Mouse (Mus musculus): ENCODE results near the gene Amer3. TPM values are rescaled to one million over a fixed set of nuclear protein-coding genes. Genes with fewer than 3 reads are reported as not detected.
"Not testable (repeated sequence)": the region's sequence is repeated elsewhere in the genome, so short reads cannot be mapped to it uniquely, and the experiment has no call there.

Gene Amer3
- 24.6 and 28.8 TPM in 2 replicates for polyA plus RNA-seq (2015; fragmentation: Nextera tagmentation; extraction: Ambion mirVana)

DNA sequence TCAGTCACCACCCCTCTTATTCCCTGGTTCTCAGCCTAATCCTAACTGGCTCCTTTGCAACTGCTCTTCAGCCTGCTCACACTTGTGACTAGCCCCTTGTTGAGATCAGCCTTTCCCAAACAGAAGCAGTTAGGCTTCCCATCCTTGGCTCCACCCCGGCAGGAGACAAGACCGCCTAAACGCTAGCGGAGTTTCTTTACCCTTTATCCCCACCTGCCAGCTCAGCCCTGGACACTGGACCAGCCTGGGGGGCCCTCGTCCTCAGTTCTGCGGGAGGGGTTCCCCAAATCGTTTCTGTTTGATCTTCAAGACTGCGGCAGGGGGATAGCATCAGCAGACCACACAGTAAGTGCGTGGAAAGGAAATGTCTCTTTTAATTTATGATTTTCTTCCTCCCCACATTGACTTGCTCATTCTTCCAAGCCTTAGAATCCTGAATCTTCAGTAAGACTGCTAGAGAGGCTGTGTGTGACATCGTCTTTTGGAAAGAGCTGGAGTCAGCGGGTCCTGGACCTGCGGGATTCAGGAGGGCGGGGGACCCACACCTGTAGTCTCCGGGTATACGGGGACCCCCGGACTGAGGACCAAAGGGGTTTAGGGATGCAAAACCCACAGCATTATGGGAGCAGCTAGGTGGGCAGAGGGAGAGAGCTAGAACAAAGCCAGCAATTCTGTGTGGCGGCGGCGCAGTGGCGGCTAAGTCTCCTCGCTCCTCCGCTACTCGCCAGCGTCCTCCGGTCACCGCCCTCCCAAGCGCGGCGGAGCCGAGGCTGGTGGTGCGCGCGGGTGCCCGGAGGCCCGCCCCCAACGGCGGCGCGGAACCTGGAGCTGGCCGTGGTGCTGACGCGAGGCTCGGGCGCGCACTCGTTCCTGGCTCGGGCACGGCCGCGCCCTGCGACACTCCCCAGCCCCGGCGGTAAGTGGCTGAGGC is at the start of gene Amer3:
TSS of gene Amer3 (plus strand) at position 807 of the 931 bp plus-strand sequence.
- Histone ChIP-seq H3K4me2 (peak within 1 kb of the TSS; percentile 82), H3K9ac (replicated peaks) (peak within 1 kb of the TSS; percentile 80), H3K27me3 (replicated peaks) (peaks cover 7% of the 10 kb centered on the region; the same call in 1 of the 2 replicates), H3K4me1 (peaks cover 40% of the 10 kb centered on the region), H3K27ac (replicated peaks) (peak within 1 kb of the TSS; percentile 91), H3K4me3 (replicated peaks) (peak within 1 kb of the TSS; percentile 64), H3K36me3 (no peaks in the 10 kb centered on the region), H3K9me3 (replicated peaks) (no peaks in the 10 kb centered on the region)
- ATAC-seq (ENCODE audit: low FRiP score): peak; percentile 94
- under 1% methylated on average over 53 of the region's 53 CpGs for WGBS

DNA sequence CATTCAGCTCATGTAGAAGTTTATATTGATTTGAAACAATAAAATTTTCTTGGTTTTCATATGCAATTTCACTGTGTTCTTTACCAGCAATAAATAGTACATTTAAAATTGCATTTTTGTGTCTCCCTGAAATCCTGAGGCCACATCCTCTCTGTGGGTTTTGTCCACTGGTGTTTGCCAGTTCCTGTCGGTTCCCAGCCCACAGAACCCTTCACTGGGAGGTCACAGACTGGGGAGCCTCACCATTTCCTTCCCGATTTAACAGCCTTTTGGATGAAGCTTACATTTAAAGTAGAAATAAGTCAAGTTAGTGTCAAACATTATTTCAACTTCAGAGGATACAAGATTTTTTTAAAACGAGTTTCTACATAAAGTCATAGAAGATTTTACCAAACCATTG is 44.9 kb upstream of the Amer3 start:
- not testable (repeated sequence) for H3K9me3 ChIP-seq (replicated peaks); ATAC-seq (ENCODE audit: low FRiP score); H3K4me2 ChIP-seq; H3K36me3 ChIP-seq; H3K4me3 ChIP-seq (replicated peaks); H3K9ac ChIP-seq (replicated peaks); H3K27ac ChIP-seq (replicated peaks)
- peaks cover 40% of the 10 kb centered on the region for H3K27me3 ChIP-seq (replicated peaks)
- peaks cover 20% of the 10 kb centered on the region for H3K4me1 ChIP-seq
- 56% methylated on average over 3 of the region's 3 CpGs for WGBS

DNA sequence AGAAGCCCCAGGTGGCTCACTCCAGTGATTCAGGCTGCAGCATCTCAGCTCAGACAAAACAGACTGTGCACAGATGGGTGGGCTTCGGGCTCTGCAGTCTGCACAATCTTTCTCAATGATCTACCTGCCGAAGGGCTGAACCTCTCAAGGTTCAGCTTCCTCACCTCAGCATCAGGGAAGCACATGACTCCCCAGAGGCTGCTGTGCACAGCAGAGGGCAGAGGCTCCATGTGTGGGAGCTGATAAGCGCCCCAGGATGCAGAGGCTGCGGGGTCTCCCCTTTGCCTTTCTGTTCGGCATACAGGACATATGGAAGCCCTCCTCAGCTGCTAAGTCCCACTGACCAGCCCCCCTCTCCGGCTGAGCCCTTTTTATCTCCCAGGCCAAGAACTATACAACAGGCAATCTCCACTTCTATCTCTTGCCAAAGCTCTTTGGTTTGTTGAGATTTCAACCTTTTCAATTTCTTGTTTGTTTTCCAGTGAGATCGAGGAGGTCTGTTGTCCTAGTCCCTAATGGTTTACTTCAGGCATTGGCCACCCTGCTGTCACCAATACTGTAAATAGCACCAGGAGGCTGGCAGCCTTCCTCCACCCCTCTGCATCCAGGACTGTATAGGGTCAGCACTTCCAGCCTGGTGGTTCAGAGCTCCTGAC is 44.3 kb upstream of the Amer3 start, which contains the start of gene Cfc1:
TSS of gene Cfc1 (plus strand) at position 606 of the 656 bp plus-strand sequence.
- not testable (repeated sequence) for H3K36me3 ChIP-seq; H3K9me3 ChIP-seq (replicated peaks); H3K27ac ChIP-seq (replicated peaks); ATAC-seq (ENCODE audit: low FRiP score); H3K9ac ChIP-seq (replicated peaks)
- peaks cover 20% of the 10 kb centered on the region for H3K4me1 ChIP-seq
- H3K4me3 ChIP-seq (replicated peaks): peak within 1 kb of the TSS; percentile 32
- WGBS: 39% methylated on average over 7 of the region's 7 CpGs
- peak within 1 kb of the TSS; percentile 64 for H3K4me2 ChIP-seq
- peaks cover 40% of the 10 kb centered on the region for H3K27me3 ChIP-seq (replicated peaks)

DNA sequence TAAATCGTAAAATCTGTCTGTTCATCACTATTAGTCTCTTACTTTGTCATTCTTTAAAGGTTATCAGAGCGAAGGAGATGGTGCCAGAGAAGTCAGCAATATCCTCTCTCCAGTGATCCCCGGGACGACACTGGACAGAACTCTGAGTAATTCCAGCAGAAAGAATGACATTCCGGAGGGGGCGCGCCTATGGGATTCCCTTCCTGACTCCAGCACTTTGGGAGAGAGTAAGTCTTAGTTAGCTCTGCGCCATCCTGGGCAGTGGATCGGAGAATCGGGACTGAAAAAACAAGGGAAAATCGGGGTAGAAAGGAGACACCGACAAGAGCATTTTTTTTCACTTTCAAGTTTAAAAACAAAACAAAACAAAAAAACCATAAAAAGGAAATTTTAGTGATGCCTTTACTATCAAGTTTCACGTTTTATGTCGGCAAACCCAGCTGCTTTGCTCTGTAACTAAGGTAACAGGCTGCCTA is 43.1 kb upstream of the Amer3 start:
- Histone ChIP-seq H3K36me3 (no peaks in the 10 kb centered on the region), H3K27ac (replicated peaks) (no peak overlapping the region), H3K4me2 (peak overlapping the region; percentile 64), H3K4me1 (peaks cover 20% of the 10 kb centered on the region), H3K9ac (replicated peaks) (no peak overlapping the region), H3K27me3 (replicated peaks) (peaks cover 40% of the 10 kb centered on the region), H3K9me3 (replicated peaks) (no peaks in the 10 kb centered on the region), H3K4me3 (replicated peaks) (peak overlapping the region; percentile 32)
- ATAC-seq (ENCODE audit: low FRiP score): no peak; the same call in 1 of the 2 replicates
- WGBS: under 1% methylated on average over 14 of the region's 14 CpGs

DNA sequence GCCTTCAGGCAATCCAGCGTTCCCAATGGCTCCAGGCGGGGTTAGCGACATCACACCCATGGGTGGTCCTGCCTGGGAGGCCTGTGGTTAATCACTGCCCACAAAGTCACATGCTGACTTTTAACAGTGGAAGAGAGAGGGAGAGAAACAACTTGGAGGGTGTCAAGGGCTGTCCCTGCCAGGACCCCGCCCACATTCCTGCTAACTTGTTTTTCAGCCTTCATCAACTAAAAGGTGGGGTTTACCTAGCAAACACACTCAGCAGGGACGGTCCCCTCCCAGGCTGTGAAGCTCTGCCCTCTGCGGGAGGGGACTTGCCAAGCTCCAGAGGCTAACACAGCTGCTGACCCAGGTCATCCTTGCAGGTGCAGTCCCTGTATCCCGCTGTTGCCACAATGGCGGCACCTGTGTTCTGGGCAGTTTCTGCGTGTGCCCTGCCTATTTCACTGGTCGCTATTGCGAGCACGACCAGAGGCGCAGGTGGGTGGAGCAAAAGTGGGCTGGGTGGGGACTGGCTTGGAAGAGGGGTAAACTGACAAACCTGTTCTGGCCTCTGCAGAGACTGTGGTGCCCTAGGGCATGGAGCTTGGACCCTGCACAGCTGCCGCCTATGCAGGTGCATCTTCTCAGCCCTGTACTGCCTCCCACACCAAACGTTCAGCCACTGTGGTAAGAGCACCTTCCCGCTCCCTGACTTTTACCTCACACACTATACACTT is 42.5 kb upstream of the Amer3 start:
- Histone ChIP-seq H3K4me1 (peaks cover 20% of the 10 kb centered on the region), H3K9me3 (replicated peaks) (no peaks in the 10 kb centered on the region), H3K4me2 (peak overlapping the region; percentile 64), H3K4me3 (replicated peaks) (peak overlapping the region; percentile 32), H3K27ac (replicated peaks) (no peak overlapping the region), H3K36me3 (no peaks in the 10 kb centered on the region), H3K9ac (replicated peaks) (no peak overlapping the region), H3K27me3 (replicated peaks) (peaks cover 40% of the 10 kb centered on the region)
- peak; percentile 53 for ATAC-seq (ENCODE audit: low FRiP score)
- WGBS: 4% methylated on average over 16 of the region's 16 CpGs

DNA sequence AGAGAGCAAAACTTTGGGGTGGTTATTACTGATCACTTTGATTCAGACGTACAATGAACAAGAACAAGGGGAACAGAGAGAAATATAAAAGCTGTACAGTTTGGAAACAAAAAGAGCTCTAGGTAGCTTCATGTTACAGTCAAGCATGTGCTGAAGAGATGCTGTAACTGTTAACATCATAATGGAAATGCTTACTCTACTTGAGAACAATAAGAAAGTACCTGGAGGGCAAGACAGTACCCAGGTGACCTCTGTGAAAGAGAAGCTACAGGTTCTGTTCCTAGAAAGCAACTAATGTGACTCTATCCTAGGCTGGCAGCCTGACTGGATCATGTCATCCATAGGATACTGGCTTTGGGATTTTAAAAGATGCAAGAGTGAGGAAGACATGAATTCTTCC is 32.4 kb upstream of the Amer3 start:
- H3K4me2 ChIP-seq: no peak overlapping the region
- no peaks in the 10 kb centered on the region for H3K36me3 ChIP-seq
- WGBS: 80% methylated on average over 1 of the region's 1 CpGs
- H3K27ac ChIP-seq (replicated peaks): no peak overlapping the region
- 0 out of 2 replicates have a peak, but pooled peaks cover 3% of the 10 kb centered on the region for H3K9me3 ChIP-seq (replicated peaks)
- H3K4me3 ChIP-seq (replicated peaks): no peak overlapping the region
- H3K9ac ChIP-seq (replicated peaks): no peak overlapping the region
- H3K4me1 ChIP-seq: no peaks in the 10 kb centered on the region
- no peaks in the 10 kb centered on the region for H3K27me3 ChIP-seq (replicated peaks)
- no peak for ATAC-seq (ENCODE audit: low FRiP score)

DNA sequence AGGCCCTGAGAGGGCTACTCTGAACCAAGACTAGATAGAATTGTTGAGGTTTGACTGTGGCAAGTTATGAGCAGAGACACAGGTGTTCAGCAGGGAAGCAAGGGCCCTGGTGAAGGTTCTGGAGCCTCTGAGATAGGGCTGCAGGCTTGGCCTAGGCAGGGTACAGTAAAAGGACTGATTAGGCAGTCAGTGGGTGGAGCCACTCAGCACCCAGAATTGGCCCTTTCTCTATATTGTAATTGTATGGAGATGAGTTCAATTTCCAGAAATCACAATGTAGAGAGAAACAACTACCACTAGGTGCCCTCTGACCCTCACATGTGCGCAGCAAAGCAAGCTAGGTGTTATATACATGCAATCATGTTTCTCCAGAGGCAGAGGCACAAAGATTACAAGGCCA is 25.8 kb upstream of the Amer3 start:
- Histone ChIP-seq H3K4me1 (no peaks in the 10 kb centered on the region), H3K4me3 (replicated peaks) (no peak overlapping the region), H3K27ac (replicated peaks) (no peak overlapping the region), H3K27me3 (replicated peaks) (no peaks in the 10 kb centered on the region), H3K9me3 (replicated peaks) (0 out of 2 replicates have a peak, but pooled peaks cover 3% of the 10 kb centered on the region), H3K36me3 (no peaks in the 10 kb centered on the region), H3K4me2 (no peak overlapping the region), H3K9ac (replicated peaks) (no peak overlapping the region)
- no peak for ATAC-seq (ENCODE audit: low FRiP score)
- 86% methylated on average over 1 of the region's 1 CpGs for WGBS

DNA sequence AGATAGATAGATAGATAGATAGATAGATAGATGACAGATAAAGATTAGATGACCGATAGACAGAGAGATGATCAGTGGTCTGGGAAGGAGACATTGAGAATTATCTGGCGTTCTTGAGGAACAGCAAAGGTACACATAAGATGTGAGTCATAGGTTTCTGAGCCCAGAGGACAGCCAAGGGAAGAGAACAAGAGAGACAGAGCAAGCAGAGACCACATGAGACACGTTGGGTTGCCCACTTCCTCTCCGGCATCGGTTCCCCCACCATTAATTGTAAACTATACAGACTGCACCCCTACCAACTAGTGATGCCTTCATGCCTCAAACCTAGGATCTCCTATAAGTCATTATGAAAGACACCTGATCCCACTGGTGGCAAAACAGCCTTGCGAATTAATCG is 25.2 kb upstream of the Amer3 start:
- Histone ChIP-seq H3K4me3 (replicated peaks) (no peak overlapping the region), H3K4me2 (no peak overlapping the region), H3K27ac (replicated peaks) (no peak overlapping the region), H3K27me3 (replicated peaks) (no peaks in the 10 kb centered on the region), H3K4me1 (no peaks in the 10 kb centered on the region), H3K36me3 (no peaks in the 10 kb centered on the region), H3K9ac (replicated peaks) (no peak overlapping the region), H3K9me3 (replicated peaks) (0 out of 2 replicates have a peak, but pooled peaks cover 3% of the 10 kb centered on the region)
- 90% methylated on average over 7 of the region's 7 CpGs for WGBS
- no peak for ATAC-seq (ENCODE audit: low FRiP score)

DNA sequence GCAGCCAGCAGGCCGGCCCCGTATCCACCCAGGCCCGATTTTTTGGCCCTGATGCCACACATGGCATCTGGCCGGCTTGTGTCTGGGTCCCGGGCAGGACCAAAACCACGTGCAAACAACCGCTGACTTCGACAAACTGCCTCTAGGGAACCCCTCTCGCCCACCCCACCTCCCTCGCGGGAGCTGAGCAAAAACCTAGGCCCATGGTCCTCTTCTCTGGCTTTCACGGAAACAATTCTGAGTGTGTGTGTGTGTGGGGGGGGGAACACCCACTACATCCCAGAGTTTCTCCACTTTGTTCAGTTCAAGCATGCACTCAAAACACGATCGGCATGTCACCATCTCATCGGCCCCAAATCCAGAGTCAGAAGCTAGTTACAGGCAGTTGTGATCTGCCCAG is 18.6 kb upstream of the Amer3 start, which contains the start of gene Prss40:
TSS of gene Prss40 (minus strand) at position 101 of the 400 bp plus-strand sequence.
- Histone ChIP-seq H3K9ac (replicated peaks) (no peak within 1 kb of the TSS), H3K9me3 (replicated peaks) (no peaks in the 10 kb centered on the region), H3K4me3 (replicated peaks) (no peak within 1 kb of the TSS), H3K27me3 (replicated peaks) (no peaks in the 10 kb centered on the region), H3K4me2 (no peak within 1 kb of the TSS), H3K36me3 (no peaks in the 10 kb centered on the region), H3K27ac (replicated peaks) (no peak within 1 kb of the TSS), H3K4me1 (no peaks in the 10 kb centered on the region)
- 89% methylated on average over 15 of the region's 15 CpGs for WGBS
- no peak for ATAC-seq (ENCODE audit: low FRiP score)

DNA sequence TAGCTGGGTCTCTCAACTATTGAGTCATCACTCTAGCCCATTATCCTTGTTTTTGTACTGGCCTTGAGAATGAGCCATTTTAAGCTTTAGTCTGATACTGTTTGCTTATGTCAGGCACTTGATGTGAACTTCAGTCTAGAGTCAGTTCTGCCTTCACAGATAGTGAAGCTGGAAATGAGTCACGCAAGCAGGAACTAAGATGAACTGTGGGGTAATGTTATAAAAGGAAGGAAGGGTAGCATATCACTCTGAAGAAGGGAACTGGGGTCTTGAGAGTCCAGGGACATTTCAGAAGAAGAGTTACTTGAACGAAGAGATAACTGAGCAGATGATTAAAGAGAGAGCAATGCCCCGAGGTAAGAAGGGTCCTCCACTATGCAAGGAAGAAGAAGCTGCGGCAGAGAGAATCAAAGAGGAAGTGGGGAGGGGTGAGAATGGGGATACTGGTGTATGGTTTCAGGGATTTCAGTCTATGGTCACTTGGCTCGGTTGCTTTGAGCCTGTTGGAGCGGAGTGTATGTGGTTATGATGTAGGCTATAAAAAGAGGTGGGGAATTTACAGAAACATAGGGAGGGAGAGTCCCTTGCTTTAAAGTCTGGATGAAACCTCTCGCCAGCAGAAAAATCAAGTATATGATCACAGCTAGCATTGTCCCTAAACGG is 14.9 kb upstream of the Amer3 start:
- WGBS: 83% methylated on average over 8 of the region's 8 CpGs
- H3K4me1 ChIP-seq: no peaks in the 10 kb centered on the region
- H3K36me3 ChIP-seq: no peaks in the 10 kb centered on the region
- H3K4me3 ChIP-seq (replicated peaks): no peak overlapping the region
- H3K9ac ChIP-seq (replicated peaks): no peak overlapping the region
- no peak overlapping the region for H3K4me2 ChIP-seq
- no peak for ATAC-seq (ENCODE audit: low FRiP score)
- H3K9me3 ChIP-seq (replicated peaks): no peaks in the 10 kb centered on the region
- H3K27me3 ChIP-seq (replicated peaks): no peaks in the 10 kb centered on the region
- H3K27ac ChIP-seq (replicated peaks): no peak overlapping the region

DNA sequence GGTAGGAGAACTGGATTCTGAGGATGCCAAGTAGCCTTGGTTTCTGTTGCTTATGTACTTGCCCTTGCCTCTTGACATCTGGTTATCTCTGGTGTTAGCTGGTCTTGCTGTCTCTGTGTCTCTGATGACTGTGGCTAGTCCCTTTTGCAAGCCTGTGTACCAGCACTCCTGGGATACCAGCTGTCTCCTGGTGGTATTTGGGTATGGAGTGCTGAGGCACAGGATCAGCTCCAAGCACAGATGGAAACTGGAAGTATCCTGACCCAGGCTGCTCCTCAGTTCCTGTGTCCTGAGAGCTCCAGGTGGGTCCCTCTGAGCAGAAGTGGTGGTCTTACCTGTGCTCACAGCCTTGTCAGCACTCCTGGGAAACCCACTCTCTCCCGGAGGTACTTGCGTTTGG is 11.3 kb upstream of the Amer3 start:
- Histone ChIP-seq H3K36me3 (no peaks in the 10 kb centered on the region), H3K4me1 (no peaks in the 10 kb centered on the region), H3K4me2 (no peak overlapping the region), H3K27me3 (replicated peaks) (no peaks in the 10 kb centered on the region), H3K9me3 (replicated peaks) (no peaks in the 10 kb centered on the region), H3K27ac (replicated peaks) (no peak overlapping the region), H3K4me3 (replicated peaks) (no peak overlapping the region), H3K9ac (replicated peaks) (no peak overlapping the region)
- ATAC-seq (ENCODE audit: low FRiP score): no peak
- 97% methylated on average over 2 of the region's 2 CpGs for WGBS
